Mouse (Mus musculus) CH12.LX (cell line): ENCODE measurements around the gene Rbmxl1. TPM values are rescaled to one million over a fixed set of nuclear protein-coding genes. Genes with fewer than 3 reads are reported as not detected.
A peak's percentile ranks its signal among the peaks of the same experiment; 100 is the strongest.

ENCODE experiments used
- DNase-seq: peaks from one replicate; pipeline ENCODE4 v3.0.0-alpha.2; 2013; ENCODE audit errors: extremely low read depth
- H3K27ac ChIP-seq: 2 replicates; pipeline ENCODE4 v1.5.1; 2012; ENCODE audit warnings: low read depth, mild to moderate bottlenecking, control low read depth, moderate library complexity; ENCODE audit not compliant: insufficient read depth
- H3K27me3 ChIP-seq: replicated peaks from 2 replicates; pipeline ENCODE3; 2012; ENCODE audit warnings: inconsistent platforms
- H3K36me3 ChIP-seq, 2 experiments: replicated peaks in 1 of 2; 2 replicates each; pipeline versions ENCODE3 to v1.6.1; 2012; ENCODE audit warnings: inconsistent platforms in 1 of 2, low read length in 1 of 2, mild to moderate bottlenecking in 1 of 2, mixed read lengths in 1 of 2, moderate library complexity in 1 of 2; ENCODE audit not compliant: control insufficient read depth in 1 of 2, insufficient read depth in 1 of 2
- H3K4me1 ChIP-seq, 2 experiments: 2 replicates each; pipeline ENCODE4 v1.6.1; 2012; ENCODE audit warnings: inconsistent platforms in 1 of 2, moderate library complexity in 1 of 2; ENCODE audit not compliant: insufficient read depth in 2 of 2, control insufficient read depth in 1 of 2
- H3K4me2 ChIP-seq: 2 replicates; pipeline ENCODE4 v1.6.1; 2012; ENCODE audit warnings: low read depth, mild to moderate bottlenecking, control low read depth; ENCODE audit not compliant: poor library complexity, insufficient read depth, severe bottlenecking
- H3K4me3 ChIP-seq, 3 experiments: fragments of 150-350 bp in 1 of 3; sonication (generic) in 1 of 3; replicated peaks in 1 of 3; 2 replicates each; pipeline versions ENCODE3 to v1.5.1; 2011 to 2012; ENCODE audit warnings: low read depth in 2 of 3, low read length in 2 of 3, mild to moderate bottlenecking in 2 of 3, moderate library complexity in 2 of 3, control low read depth in 1 of 3, improper control_type of control experiment in 1 of 3, inconsistent platforms in 1 of 3, mixed read lengths in 1 of 3; ENCODE audit not compliant: poor library complexity in 1 of 3
- H3K79me2 ChIP-seq: replicated peaks from 2 replicates; pipeline ENCODE4 v1.6.1; 2012; ENCODE audit warnings: mild to moderate bottlenecking, moderate library complexity; ENCODE audit not compliant: control insufficient read depth, poor library complexity, insufficient read depth, severe bottlenecking; ENCODE audit errors: extremely low read depth
- H3K9ac ChIP-seq: 2 replicates; pipeline ENCODE4 v1.6.1; 2012; ENCODE audit warnings: low read depth, mild to moderate bottlenecking, control low read depth, moderate library complexity; ENCODE audit not compliant: insufficient read depth
- H3K9me3 ChIP-seq: replicated peaks from 2 replicates; pipeline ENCODE3; 2012; ENCODE audit warnings: low read length, inconsistent platforms, mixed read lengths
- BHLHE40 ChIP-seq: IDR thresholded peaks from 2 replicates; pipeline ENCODE4 v1.6.1; 2011; ENCODE audit warnings: mild to moderate bottlenecking, low read depth, low read length, improper control_type of control experiment
- CHD1 ChIP-seq: IDR thresholded peaks from 2 replicates; pipeline ENCODE4 v1.6.1; 2012; ENCODE audit warnings: low read depth, low read length, improper control_type of control experiment, inconsistent platforms
- CHD2 ChIP-seq: IDR thresholded peaks from 2 replicates; pipeline ENCODE4 v1.6.1; 2011; ENCODE audit warnings: low read length, improper control_type of control experiment
- ELF1 ChIP-seq: IDR thresholded peaks from 2 replicates; pipeline ENCODE4 v1.6.1; 2014; ENCODE audit warnings: low read depth, mild to moderate bottlenecking, inconsistent platforms, low read length, improper control_type of control experiment
- EP300 ChIP-seq: IDR thresholded peaks from 2 replicates; pipeline ENCODE4 v1.6.1; 2011; ENCODE audit warnings: low read length, improper control_type of control experiment
- ETS1 ChIP-seq: conservative IDR thresholded peaks from 2 replicates; pipeline ENCODE4 v1.6.1; 2012; ENCODE audit warnings: low read depth, mild to moderate bottlenecking, inconsistent platforms, low read length, improper control_type of control experiment, moderate library complexity
- GABPA ChIP-seq: IDR thresholded peaks from 2 replicates; pipeline ENCODE4 v1.6.1; 2012; ENCODE audit warnings: low read depth, low read length, improper control_type of control experiment, inconsistent platforms; ENCODE audit not compliant: insufficient replicate concordance
- HCFC1 ChIP-seq: IDR thresholded peaks from 2 replicates; pipeline ENCODE4 v1.6.1; 2012; ENCODE audit warnings: low read depth, mild to moderate bottlenecking, inconsistent platforms, low read length, improper control_type of control experiment
- IRF4 ChIP-seq: IDR thresholded peaks from 2 replicates; pipeline ENCODE4 v1.6.1; 2014; ENCODE audit warnings: low read depth, mild to moderate bottlenecking, inconsistent platforms, low read length, improper control_type of control experiment
- JUN ChIP-seq: IDR thresholded peaks from 2 replicates; pipeline ENCODE4 v1.6.1; 2011; ENCODE audit warnings: low read depth, mild to moderate bottlenecking, low read length, improper control_type of control experiment, moderate library complexity; ENCODE audit not compliant: insufficient read depth
- JUND ChIP-seq: conservative IDR thresholded peaks from 2 replicates; pipeline ENCODE4 v1.6.1; 2011; ENCODE audit warnings: low read depth, low read length, improper control_type of control experiment
- MAFK ChIP-seq: IDR thresholded peaks from 2 replicates; pipeline ENCODE4 v1.6.1; 2011; ENCODE audit warnings: low read length, improper control_type of control experiment; ENCODE audit not compliant: insufficient replicate concordance
- MAZ ChIP-seq: IDR thresholded peaks from 2 replicates; pipeline ENCODE4 v1.6.1; 2012; ENCODE audit warnings: low read depth, mild to moderate bottlenecking, inconsistent platforms, low read length, improper control_type of control experiment, moderate library complexity
- MEF2A ChIP-seq: IDR thresholded peaks from 2 replicates; pipeline ENCODE4 v1.6.1; 2014; ENCODE audit warnings: low read depth, mild to moderate bottlenecking, inconsistent platforms, low read length, improper control_type of control experiment, borderline replicate concordance
- MXI1 ChIP-seq: IDR thresholded peaks from 2 replicates; pipeline ENCODE4 v1.6.1; 2011; ENCODE audit warnings: mild to moderate bottlenecking, low read depth, low read length, improper control_type of control experiment
- NELFE ChIP-seq: IDR thresholded peaks from 2 replicates; pipeline ENCODE4 v1.6.1; 2011; ENCODE audit warnings: low read depth, low read length, improper control_type of control experiment
- NRF1 ChIP-seq: IDR thresholded peaks from 2 replicates; pipeline ENCODE4 v1.6.1; 2014; ENCODE audit warnings: low read depth, mild to moderate bottlenecking, inconsistent platforms, low read length, improper control_type of control experiment, moderate library complexity
- POLR2A ChIP-seq: IDR thresholded peaks from 2 replicates; pipeline ENCODE4 v1.6.1; 2011; ENCODE audit warnings: low read depth, mild to moderate bottlenecking, improper control_type of control experiment, low read length
- POLR2AphosphoS2 ChIP-seq: IDR thresholded peaks from 2 replicates; pipeline ENCODE4 v1.6.1; 2011; ENCODE audit warnings: low read depth, low read length, improper control_type of control experiment
- RAD21 ChIP-seq: IDR thresholded peaks from 2 replicates; pipeline ENCODE4 v1.6.1; 2011; ENCODE audit warnings: low read depth, mild to moderate bottlenecking, low read length, improper control_type of control experiment, moderate library complexity
- RCOR1 ChIP-seq: conservative IDR thresholded peaks from 2 replicates; pipeline ENCODE4 v1.6.1; 2012; ENCODE audit warnings: low read depth, mild to moderate bottlenecking, inconsistent platforms, low read length, improper control_type of control experiment
- SIN3A ChIP-seq: IDR thresholded peaks from 2 replicates; pipeline ENCODE4 v1.6.1; 2012; ENCODE audit warnings: low read length, improper control_type of control experiment, inconsistent platforms
- SMC3 ChIP-seq: IDR thresholded peaks from 2 replicates; pipeline ENCODE4 v1.6.1; 2011; ENCODE audit warnings: low read depth, low read length, improper control_type of control experiment
- UBTF ChIP-seq: IDR thresholded peaks from 2 replicates; pipeline ENCODE4 v1.6.1; 2012; ENCODE audit warnings: low read depth, mild to moderate bottlenecking, inconsistent platforms, low read length, improper control_type of control experiment, moderate library complexity
- USF1 ChIP-seq: IDR thresholded peaks from 2 replicates; pipeline ENCODE4 v1.6.1; 2014; ENCODE audit warnings: low read depth, mild to moderate bottlenecking, inconsistent platforms, low read length, improper control_type of control experiment
- ZKSCAN1 ChIP-seq: IDR thresholded peaks from 2 replicates; pipeline ENCODE4 v1.6.1; 2012; ENCODE audit warnings: low read depth, inconsistent platforms, low read length, improper control_type of control experiment, borderline replicate concordance
- ZMIZ1 ChIP-seq: IDR thresholded peaks from 2 replicates; pipeline ENCODE4 v1.6.1; 2012; ENCODE audit warnings: low read depth, mild to moderate bottlenecking, inconsistent platforms, low read length, improper control_type of control experiment
- ZNF384 ChIP-seq: IDR thresholded peaks from 2 replicates; pipeline ENCODE4 v1.6.1; 2012; ENCODE audit warnings: low read depth, low read length, improper control_type of control experiment, inconsistent platforms
- dilution Hi-C: fragments of 300-500 bp; cut with MboI; formaldehyde crosslinking; loops from 2 replicates; pipeline ENCODE4 v1.14.3; 2020; ENCODE audit warnings: low sequenced_read_pairs; ENCODE audit not compliant: extremely low pct_unique_long_range_greater_than_20kb, extremely low pct_ligation_motif_present
- in situ Hi-C: fragments of 300-500 bp; cut with MboI; formaldehyde crosslinking; loops from 3 replicates; pipeline ENCODE4 v1.14.3; 2019; ENCODE audit warnings: low sequenced_read_pairs, low pct_ligation_motif_present, low pct_unique_long_range_greater_than_20kb, mixed read lengths
- polyA plus RNA-seq: library from polyadenylated mRNA; unstranded; fragments of >175 nt; gene quantifications from 2 replicates; pipeline ENCODE4 v1.2.1, GENCODE M21; 2012; ENCODE audit warnings: low read depth; ENCODE audit not compliant: insufficient read length
- total RNA-seq, 2 experiments: library from RNA; depleted of rRNA; stranded (reverse); fragments of 300-350 nt in 1 of 2; fragments of >200 nt in 1 of 2; gene quantifications; 2 replicates each; pipeline ENCODE4 v1.2.3; 2012 to 2014

Rbmxl1 gene
- total and polyA plus RNA-seq, 3 experiments, result 103 to 226 (median 191) TPM

GRCm38 (mm10) chr8:78513106-78513505 is 4.4 kb upstream of the Rbmxl1 start:
- no peaks in the 10 kb centered on the region for H3K27me3 ChIP-seq
- TF ChIP-seq HCFC1 (no peak), JUN (no peak), POLR2A (no peak), MEF2A (no peak), MAFK (no peak), NELFE (no peak), SMC3 (no peak), CHD2 (no peak), BHLHE40 (no peak), POLR2AphosphoS2 (no peak), RCOR1 (no peak), GABPA (no peak), ELF1 (no peak), RAD21 (no peak), ZKSCAN1 (no peak), ZNF384 (no peak), CHD1 (no peak), EP300 (no peak), ZMIZ1 (no peak)
- H3K9ac ChIP-seq, result no peak overlapping the region
- no peak overlapping the region for H3K4me2 ChIP-seq
- no peaks in the 10 kb centered on the region for H3K9me3 ChIP-seq
- H3K79me2 ChIP-seq, result peaks cover 5% of the 10 kb centered on the region
- peaks cover 19 to 45% of the 10 kb centered on the region in 2 experiments for H3K36me3 ChIP-seq
- no peak for DNase-seq
- in situ Hi-C loops, result no loop called here
- H3K4me3 ChIP-seq, result no peak overlapping the region
- dilution Hi-C loops, result no loop called here
- peaks cover 2 to 6% of the 10 kb centered on the region in 2 experiments for H3K4me1 ChIP-seq
- H3K27ac ChIP-seq, result no peak overlapping the region

- dilution Hi-C loops, result no loop called here
- Histone ChIP-seq H3K79me2 (peaks cover 20% of the 10 kb centered on the region), H3K9me3 (no peaks in the 10 kb centered on the region), H3K4me1 (peaks cover 6 to 16% of the 10 kb centered on the region in 2 experiments), H3K27me3 (no peaks in the 10 kb centered on the region), H3K36me3 (peaks cover 9 to 34% of the 10 kb centered on the region in 2 experiments), H3K4me2 (no peak overlapping the region), H3K27ac (no peak overlapping the region), H3K4me3 (peak overlapping the region in 1 of 3 experiments; percentile 88), H3K9ac (no peak overlapping the region; the same call in 1 of the 2 replicates)
- DNase-seq, result no peak
- in situ Hi-C loops, result no loop called here
- TF ChIP-seq NRF1, result no peak
- TF ChIP-seq SIN3A, result no peak
- TF ChIP-seq IRF4, result no peak
- TF ChIP-seq JUN, result no peak
- TF ChIP-seq USF1, result no peak
- TF ChIP-seq JUND, result no peak
- TF ChIP-seq HCFC1, result no peak
- TF ChIP-seq MAZ, result no peak
- no peak for TF ChIP-seq RAD21
- no peak for TF ChIP-seq ETS1
- TF ChIP-seq UBTF, result no peak
- no peak for TF ChIP-seq ZNF384
- TF ChIP-seq MXI1, result no peak
These were observed 2.2 kb upstream of the Rbmxl1 start for GRCm38 (mm10) chr8:78510926-78511325.
